Mouse (Mus musculus): ENCODE data around the gene Rapgef5.

The Rapgef5 gene

GRCm38 (mm10) chr12:117674511-117674910 lies 158.2 kb downstream of the Rapgef5 start:
- DNase-seq, result no peak

GRCm38 (mm10) chr12:117676265-117676664 lies 160.0 kb downstream of the Rapgef5 start:
- DNase-seq, result no peak

GRCm38 (mm10) chr12:117678916-117679315 lies 162.6 kb downstream of the Rapgef5 start:
- DNase-seq, result no peak

- DNase-seq, result peak; percentile 58
Observed at GRCm38 (mm10) chr12:117679795-117680194, 163.5 kb downstream of the Rapgef5 start.

- no peak for DNase-seq
Observed at GRCm38 (mm10) chr12:117681273-117681672, 165.0 kb downstream of the Rapgef5 start.

GRCm38 (mm10) chr12:117683377-117683776 lies 167.1 kb downstream of the Rapgef5 start:
- DNase-seq, result no peak

- no peak for DNase-seq
Observed at GRCm38 (mm10) chr12:117683984-117684383, 167.7 kb downstream of the Rapgef5 start.

- no peak for DNase-seq
Observed at GRCm38 (mm10) chr12:117684788-117685187, 168.5 kb downstream of the Rapgef5 start.

- DNase-seq, result no peak
Observed at GRCm38 (mm10) chr12:117685336-117685735, 169.1 kb downstream of the Rapgef5 start.

- DNase-seq, result no peak
Observed at GRCm38 (mm10) chr12:117686732-117687131, 170.5 kb downstream of the Rapgef5 start.

GRCm38 (mm10) chr12:117688655-117689548 lies 172.6 kb downstream of the Rapgef5 start:
- DNase-seq, result no peak

- no peak for DNase-seq
Observed at GRCm38 (mm10) chr12:117691336-117691735, 175.1 kb downstream of the Rapgef5 start.

- no peak for DNase-seq
Observed at GRCm38 (mm10) chr12:117692775-117693174, 176.5 kb downstream of the Rapgef5 start.

- peak; percentile 50 for DNase-seq
Observed at GRCm38 (mm10) chr12:117699950-117700665, 183.8 kb downstream of the Rapgef5 start.

GRCm38 (mm10) chr12:117700927-117701326 lies 184.6 kb downstream of the Rapgef5 start:
- DNase-seq, result no peak

- no peak for DNase-seq
Observed at GRCm38 (mm10) chr12:117702291-117702690, 186.0 kb downstream of the Rapgef5 start.

GRCm38 (mm10) chr12:117702928-117703327 lies 186.6 kb downstream of the Rapgef5 start:
- DNase-seq, result no peak

- DNase-seq, result no peak
Observed at GRCm38 (mm10) chr12:117703413-117703812, 187.1 kb downstream of the Rapgef5 start.

GRCm38 (mm10) chr12:117705308-117705707 lies 189.0 kb downstream of the Rapgef5 start:
- DNase-seq, result no peak

GRCm38 (mm10) chr12:117709280-117709679 lies 193.0 kb downstream of the Rapgef5 start:
- DNase-seq, result no peak

- DNase-seq, result no peak
Observed at GRCm38 (mm10) chr12:117712474-117712873, 196.2 kb downstream of the Rapgef5 start.

GRCm38 (mm10) chr12:117713616-117714015 lies 197.3 kb downstream of the Rapgef5 start:
- DNase-seq, result no peak

- DNase-seq, result no peak
Observed at GRCm38 (mm10) chr12:117720794-117721747, 204.8 kb downstream of the Rapgef5 start.
